Mouse (Mus musculus) lung, postnatal 25 days (tissue): ENCODE measurements at regions not wholly inside any gene's neighbourhood (a gene's known extent, or its start where the extent isn't known, plus 50 kb on each side); places are given as distances from the start of the nearest gene placed in this dataset.

ENCODE experiments used
- DNase-seq: peaks from one replicate; pipeline ENCODE4 v3.0.0; 2022; ENCODE audit warnings: low spot score

DNA sequence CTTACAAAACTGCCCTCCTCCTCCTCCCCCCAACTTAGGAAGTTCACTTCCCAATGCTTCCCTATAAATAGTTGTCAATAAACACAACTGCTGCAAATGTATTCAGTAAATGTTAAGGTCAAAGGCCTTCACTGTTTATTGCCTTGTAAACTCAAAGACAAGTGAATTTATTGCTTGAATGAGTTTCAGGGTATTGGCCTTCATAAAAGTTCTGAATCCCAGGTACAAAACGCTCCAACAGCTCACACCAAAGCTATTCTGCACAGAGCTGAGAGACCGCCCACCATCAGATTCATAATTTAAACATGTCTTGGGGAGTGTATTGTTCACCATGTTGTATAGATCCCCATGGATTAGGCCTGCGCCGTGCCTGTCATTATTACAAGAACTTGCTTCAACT is 53.9 kb upstream of the Cdkn3 start:
- no peak for DNase-seq

GRCm38 (mm10) chr14:46704316-46704751 is 56.0 kb upstream of the Cdkn3 start:
- peak; percentile 78 for DNase-seq

- DNase-seq: peak; percentile 49
These were observed 57.5 kb upstream of the Cdkn3 start for GRCm38 (mm10) chr14:46702669-46703435.

DNA sequence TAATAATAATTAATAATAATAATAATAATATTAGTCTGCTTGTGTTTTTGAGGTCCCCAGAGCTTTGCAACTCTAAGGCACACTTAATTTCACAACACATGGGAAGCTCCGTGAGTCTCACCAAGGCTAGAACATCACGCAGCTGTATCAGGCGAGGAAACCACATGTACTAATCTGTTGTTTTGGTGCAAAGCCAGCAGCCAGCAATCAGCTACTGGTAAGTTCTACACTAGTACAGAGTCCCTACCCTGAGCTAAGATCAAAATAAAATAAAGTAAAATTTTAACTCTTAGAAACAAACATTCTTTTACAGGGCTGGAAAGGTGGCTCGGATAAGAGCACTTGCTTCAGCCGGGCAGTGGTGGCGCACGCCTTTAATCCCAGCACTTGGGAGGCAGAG is 67.8 kb upstream of the Cdkn3 start:
- DNase-seq: no peak

- DNase-seq: no peak
These were observed 68.3 kb upstream of the Cdkn3 start for GRCm38 (mm10) chr14:46692067-46692466.

GRCm38 (mm10) chr14:46682728-46683127 is 77.6 kb upstream of the Cdkn3 start:
- no peak for DNase-seq

DNA sequence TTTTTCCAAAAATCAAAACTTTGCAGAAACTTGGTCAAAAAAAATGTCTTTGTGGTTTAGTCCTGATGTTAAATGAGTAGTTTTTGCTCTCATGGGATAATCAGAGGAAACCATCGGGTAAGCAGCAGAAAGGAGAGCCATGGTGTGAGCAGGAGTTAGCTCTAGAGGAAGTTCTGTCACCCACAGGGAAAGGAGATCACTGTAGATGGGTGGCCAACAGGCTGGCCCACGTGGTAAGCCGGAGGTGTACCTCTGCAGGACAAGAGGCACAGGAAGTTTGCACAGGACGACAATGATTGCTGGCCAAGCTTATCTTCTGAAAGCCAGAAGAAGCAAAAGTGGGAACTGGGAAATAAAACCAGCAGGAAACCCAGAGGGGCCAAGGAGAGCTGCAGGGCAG is 81.4 kb upstream of the Cdkn3 start:
- DNase-seq: no peak

DNA sequence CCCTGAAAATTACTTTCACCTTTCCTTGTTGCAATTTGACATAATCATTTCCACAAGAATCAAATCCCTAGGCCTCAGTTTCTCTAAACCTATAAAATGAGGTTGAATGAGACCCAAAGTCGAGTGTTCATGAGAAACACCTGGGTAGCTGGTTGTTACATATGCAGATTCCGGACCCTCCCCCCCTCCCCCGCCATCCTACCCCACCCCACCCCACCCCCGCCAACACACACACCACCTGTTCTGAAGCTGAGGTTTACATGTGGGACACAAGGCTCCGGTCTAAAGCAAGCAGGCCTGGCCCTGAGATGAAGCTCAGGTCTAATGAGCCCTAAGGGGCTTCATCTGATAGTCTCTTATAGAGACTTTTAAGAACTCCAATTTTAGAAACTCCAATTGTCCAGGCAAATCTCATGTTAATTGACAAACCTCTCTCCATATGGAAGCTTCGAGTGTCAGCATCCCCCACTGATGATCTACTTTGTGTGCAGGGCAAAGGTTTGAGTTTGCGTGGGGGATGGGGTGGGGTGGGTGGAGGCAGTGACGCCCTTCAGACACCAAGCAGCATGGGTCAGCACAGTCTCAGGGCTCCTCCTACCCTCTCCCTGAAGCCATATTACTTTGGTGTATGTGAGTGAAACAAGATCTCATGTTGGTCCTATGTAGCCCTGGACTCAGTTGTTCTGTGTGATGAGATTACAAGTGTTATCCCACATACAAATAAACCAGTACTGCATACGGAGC is 88.7 kb upstream of the Cdkn3 start:
- no peak for DNase-seq

DNA sequence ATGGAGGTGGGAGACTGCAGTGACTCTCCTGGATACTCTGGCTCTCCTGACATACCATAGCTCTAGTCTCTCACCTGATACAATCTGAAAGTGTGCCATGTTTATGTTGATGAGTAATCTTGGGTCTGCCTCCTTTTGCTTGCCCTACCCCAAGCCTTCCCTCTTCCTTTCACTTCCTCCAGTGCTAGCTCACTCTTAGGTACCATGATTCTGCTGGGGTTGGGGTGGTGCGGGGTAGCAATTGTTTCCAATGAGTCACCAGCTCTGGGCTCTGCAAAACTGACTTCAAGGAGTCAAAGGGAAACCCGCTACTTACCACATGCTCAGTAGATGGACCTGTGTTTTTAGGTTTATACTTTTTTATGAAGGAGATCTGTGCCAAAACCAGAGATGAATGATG is 89.3 kb upstream of the Cdkn3 start:
- no peak for DNase-seq

DNA sequence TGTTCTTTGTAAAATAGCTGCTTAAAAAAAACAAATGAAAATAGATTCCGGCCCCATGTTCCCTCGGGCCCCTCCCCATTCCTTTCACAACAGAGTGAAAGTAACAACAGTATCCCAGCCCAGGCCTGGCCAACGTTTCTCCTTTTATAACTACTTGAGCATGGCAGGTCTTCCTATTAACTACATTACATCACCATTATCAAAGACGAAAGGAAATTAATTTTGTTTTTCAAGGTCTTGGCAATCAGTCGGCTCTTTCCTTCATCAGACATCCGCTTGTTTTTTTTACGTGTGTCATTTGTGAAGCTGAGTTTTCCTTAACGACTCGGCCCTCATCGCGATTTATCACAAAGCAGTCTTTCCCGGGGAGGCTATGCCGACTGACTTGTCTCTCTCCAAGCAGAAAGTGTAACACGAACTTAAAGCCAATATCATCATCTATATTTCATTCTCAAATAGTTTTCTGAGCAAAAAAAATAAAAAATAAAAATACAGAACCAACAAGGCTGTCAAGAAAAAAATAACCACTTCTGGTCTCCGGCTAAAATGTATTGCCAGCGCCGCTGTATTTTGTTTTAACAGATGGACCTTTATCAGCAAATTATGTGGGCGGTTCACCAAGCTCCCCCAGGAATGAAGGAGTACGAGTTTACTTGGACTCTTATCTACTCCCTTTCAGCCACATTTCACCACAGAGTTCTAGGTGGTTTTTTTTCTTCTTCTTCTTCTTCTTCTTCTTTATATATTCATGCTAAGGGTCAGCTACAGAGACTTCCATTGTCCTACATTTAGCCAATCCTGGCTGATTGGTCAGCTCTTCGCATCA is 89.9 kb upstream of the Cdkn3 start:
- no peak for DNase-seq

- DNase-seq: no peak
These were observed 92.1 kb upstream of the Cdkn3 start for GRCm38 (mm10) chr14:46668275-46668674.

DNA sequence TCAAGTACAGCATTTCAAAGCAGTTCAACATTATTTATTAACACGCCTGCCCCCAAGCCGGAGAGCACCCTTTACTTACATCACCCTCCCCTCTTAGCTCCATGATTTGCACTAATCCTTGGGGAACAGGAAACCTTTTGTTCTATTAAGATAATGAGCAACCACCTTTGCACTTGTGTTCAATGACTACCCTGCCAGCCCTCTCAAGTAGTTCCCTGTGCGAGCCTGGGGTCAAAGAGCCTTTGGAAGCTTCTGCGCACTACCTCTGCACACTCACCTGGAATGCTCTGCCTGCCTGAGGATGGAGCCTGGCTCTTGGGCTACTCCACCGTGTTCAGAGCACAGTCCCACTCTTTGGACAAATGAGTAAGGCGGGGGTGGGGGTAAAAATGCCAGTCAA is 96.0 kb upstream of the Cdkn3 start:
- no peak for DNase-seq

DNA sequence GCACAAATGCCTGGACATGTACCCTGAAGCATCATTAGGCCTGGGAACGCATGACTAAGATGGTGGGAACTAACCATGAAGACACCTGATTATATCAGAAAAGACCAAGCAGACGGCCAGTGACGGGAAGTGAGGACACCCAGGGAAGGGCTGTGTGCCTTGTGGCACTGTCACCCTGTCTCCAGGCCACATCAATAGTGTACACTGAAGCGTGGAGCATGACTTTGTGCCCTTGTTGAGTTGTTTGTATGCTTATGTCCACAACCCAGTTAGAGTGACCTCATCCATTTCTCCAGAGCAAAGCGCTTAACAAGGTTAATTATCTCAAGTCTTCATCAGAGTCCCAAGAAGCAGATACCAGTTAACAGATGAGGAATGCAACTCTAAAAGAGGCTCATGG is 96.8 kb upstream of the Cdkn3 start:
- DNase-seq: no peak

- no peak for DNase-seq
These were observed 98.4 kb upstream of the Cdkn3 start for GRCm38 (mm10) chr14:46661792-46662545.

GRCm38 (mm10) chr14:46661118-46661791 is 99.1 kb upstream of the Cdkn3 start:
- DNase-seq: no peak

GRCm38 (mm10) chr14:46659365-46659764 is 101.0 kb upstream of the Cdkn3 start:
- DNase-seq: no peak

- DNase-seq: no peak
These were observed 104.1 kb upstream of the Cdkn3 start for GRCm38 (mm10) chr14:46656249-46656648.

- no peak for DNase-seq
These were observed 112.9 kb upstream of the Cdkn3 start for GRCm38 (mm10) chr14:46647319-46647974.

DNA sequence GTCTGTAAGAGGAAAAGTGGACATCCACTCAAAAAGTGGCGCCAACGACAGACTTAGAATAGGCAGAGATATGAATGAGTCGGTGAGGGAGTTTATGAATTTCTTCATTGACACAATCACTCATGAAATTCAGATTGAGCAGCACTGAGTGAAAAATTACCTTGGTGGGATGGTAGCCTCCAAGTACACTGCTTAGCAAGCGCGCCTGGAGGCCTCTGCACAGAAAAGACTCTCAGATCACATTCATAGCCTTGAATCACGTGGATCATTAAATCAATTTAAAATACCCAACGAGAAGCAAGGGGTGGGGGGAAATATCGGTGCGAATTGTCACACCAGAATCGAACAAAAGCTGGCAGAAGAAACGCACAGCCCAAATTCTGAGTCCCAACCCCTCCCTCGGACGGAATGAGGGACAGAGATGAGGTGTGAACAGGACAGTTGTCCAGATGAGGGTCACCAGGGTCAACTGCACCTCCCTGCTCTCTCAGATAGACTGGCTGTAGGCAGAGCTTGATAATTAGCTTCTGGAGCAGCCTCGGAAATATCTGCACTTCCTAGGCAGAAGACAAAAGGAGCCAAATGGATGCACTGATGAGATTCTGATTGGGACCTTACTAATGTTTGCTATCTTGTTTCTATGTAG is 113.5 kb upstream of the Cdkn3 start:
- no peak for DNase-seq

DNA sequence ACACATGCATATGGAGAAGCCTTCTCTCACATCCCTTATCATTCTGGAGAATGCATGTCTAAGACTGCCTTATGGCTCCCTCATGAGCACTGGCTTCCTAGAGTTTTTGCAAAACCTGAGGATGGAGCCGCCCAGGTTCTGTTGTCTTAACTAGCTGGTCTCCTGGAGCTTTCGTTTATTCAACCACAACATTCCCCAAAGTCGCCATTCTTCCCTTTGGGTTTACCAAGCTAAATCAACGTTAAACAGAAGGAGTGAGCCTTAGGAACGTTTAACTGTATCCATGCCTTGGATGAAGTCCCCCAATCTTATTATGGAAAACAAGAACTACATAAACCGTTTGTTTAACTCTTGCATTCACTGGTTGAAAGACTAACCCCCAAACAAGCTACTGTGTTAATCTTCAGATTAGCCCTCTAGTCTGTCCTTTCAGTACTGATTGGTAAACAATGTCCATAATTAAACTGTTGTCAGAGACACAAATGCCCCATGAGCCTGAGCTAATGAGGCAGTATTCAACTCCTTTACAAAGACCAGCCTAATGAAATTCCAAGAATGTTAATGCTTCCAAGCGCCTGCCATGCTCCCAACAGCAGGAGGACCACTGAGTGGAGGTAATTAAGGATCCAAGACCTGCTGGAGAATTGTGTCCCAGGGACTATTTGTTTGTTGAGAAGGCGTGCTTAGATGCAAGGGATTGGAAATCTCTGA is 121.1 kb upstream of the Cdkn3 start:
- no peak for DNase-seq
